In the genomic region with DNA sequence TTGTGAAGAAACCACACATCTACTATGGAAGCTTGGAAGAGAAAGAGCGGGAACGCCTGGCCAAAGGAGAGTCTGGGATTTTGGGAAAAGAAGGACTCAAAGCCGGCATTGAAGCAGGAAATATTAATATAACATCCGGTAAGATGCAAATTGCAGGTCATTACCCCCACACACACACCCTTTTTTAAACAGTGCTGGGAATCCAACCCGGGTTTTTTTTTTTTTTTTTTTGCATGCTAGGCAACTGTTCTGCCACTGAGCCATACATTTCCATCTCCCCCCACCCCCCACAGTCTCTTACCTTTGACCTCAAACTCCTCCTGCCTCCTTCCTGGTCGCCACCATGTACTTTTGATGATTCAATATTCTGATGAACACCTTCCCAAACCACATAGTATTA, we compare ENCODE assay signal across 1 mouse cellular context.
TF ChIP-seq lines count a peak whose summit lies in the region.

No protein-coding gene starts in this region.

TF ChIP-seq in CH12.LX, 34 proteins besides CTCF, POLR2A, EP300 and RAD21:
- TF ChIP-seq SMC3 (IDR thresholded peaks at IDR 0.05; ENCODE audit: low read depth, low read length) (no peak), MAFK (IDR thresholded peaks at IDR 0.05; ENCODE audit: insufficient replicate concordance, low read length) (0 out of 2 replicates have a peak, but pooled peaks have one; percentile 30), MYC (IDR thresholded peaks at IDR 0.05; ENCODE audit: low read depth, low read length) (peak; percentile 15; the same call in 1 of the 2 replicates), GABPA (IDR thresholded peaks at IDR 0.05; ENCODE audit: insufficient replicate concordance, low read depth, low read length) (no peak), ZNF384 (IDR thresholded peaks at IDR 0.05; ENCODE audit: low read depth, low read length) (peak; percentile 90), POLR2AphosphoS2 (IDR thresholded peaks at IDR 0.05; ENCODE audit: low read depth, low read length) (no peak), USF1 (IDR thresholded peaks at IDR 0.05; ENCODE audit: low read depth, low read length) (no peak), SIN3A (IDR thresholded peaks at IDR 0.05; ENCODE audit: low read length) (0 out of 2 replicates have a peak, but pooled peaks have one; percentile 13)
